Mouse (Mus musculus) kidney, adult 9 months (tissue): Measurements from ENCODE around the gene Tiam1.

Experiments used
- DNase-seq: peaks from one replicate; pipeline ENCODE4 v3.0.0; 2022

The Tiam1 gene

GRCm38 (mm10) chr16:90143760-90144516 is at the start of gene Tiam1:
Tiam1 (minus strand) TSS chr16:90143769.
- peak; percentile 95 for DNase-seq

GRCm38 (mm10) chr16:90191289-90191688 is 47.7 kb upstream of the Tiam1 start:
- no peak for DNase-seq

GRCm38 (mm10) chr16:90187453-90187852 is 43.9 kb upstream of the Tiam1 start:
- DNase-seq, result peak; percentile 67

DNA sequence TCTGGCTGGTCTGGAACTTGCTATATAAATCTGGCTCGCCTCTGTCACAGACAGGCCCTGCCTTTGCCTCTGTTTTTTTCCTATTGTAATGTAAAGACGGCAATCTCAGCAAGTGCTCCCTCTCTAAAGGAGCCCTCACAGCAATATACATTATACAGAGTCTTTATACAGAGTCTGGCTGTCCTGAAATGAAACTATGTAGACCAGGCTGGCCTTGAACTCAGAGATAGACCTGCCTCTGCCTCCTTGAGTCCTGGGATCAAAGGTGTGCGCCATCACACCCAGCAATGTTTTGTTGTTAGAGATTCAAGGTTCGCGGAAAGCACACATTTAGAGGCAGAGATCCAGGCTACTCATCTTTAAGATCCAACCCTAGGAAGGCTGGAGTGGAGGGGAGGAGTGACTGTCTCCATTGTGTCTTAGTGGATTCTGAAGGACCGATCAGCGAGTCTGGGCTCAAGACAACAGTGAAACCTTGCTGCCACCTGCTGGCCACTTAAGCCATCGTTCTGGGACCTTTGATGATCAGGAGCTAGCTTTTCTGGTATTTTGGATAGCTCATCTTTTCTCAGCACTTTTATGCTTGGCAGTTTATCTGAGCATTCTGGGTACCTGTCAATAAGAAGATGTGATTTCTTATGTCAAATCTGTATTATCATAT is 42.5 kb upstream of the Tiam1 start:
- DNase-seq, result peak; percentile 78

DNA sequence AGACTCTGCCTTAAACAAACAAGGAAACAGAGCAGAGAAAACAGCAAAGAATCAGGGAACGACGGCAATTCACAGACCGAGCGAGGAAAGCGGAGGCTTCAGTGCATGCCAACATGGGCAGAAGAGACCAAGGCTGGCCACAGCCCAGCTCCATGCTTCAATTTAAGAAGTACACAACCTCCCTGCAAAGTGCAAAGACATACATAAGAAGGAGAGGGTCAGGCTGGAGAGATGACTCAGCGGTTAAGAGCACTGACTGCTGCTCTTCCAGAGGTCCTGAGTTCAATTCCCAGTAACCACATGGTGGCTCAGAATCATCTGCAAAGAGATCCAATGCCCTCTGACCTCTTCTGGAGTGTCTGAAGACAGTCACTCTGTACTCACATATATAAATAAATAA is 40.6 kb upstream of the Tiam1 start:
- DNase-seq, result no peak

- no peak for DNase-seq
These were observed 38.1 kb upstream of the Tiam1 start for GRCm38 (mm10) chr16:90181673-90182072.

- no peak for DNase-seq
These were observed 37.4 kb upstream of the Tiam1 start for GRCm38 (mm10) chr16:90180975-90181374.

GRCm38 (mm10) chr16:90179892-90180291 is 36.3 kb upstream of the Tiam1 start:
- no peak for DNase-seq

DNA sequence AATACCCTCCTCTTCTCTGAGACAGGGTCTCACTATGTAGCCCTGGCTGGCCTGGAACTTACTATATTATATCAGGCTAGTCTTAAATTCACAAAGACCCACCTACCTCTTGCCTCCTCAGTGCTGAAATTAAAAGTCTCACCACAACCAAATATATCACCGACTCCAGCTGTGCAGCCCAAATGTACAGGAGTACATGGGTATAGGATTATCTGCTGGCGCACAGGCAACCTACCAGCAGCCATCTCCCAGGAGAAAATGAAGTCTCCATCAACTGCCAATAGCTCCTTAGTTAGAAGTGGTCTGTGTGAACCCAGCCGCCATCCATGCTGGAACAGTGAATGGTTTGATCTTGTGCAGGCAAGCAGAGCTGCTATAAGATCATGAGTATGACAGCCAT is 34.8 kb upstream of the Tiam1 start:
- no peak for DNase-seq

GRCm38 (mm10) chr16:90177425-90177824 is 33.9 kb upstream of the Tiam1 start:
- no peak for DNase-seq

GRCm38 (mm10) chr16:90176472-90176871 is 32.9 kb upstream of the Tiam1 start:
- no peak for DNase-seq

GRCm38 (mm10) chr16:90171416-90171815 is 27.8 kb upstream of the Tiam1 start:
- no peak for DNase-seq

DNA sequence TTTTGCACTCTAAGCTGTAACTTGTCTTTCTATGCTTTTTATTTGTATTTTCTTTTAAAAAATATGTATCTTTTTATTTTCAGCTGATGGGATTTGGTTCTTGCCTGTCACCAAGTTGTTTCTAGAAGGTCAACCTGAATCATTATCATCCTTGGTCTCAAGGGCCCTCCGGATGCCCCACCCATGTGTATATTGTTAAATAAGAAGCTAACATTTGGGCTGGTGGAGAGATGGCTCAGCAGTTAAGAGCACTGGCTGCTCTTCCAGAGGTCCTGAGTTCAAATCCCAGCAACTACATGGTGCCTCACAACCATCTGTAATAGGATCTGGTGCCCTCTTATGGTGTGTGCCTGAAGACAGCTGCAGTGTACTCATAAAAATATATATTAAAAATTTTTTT is 27.1 kb upstream of the Tiam1 start:
- DNase-seq, result no peak

- DNase-seq, result no peak
These were observed 26.5 kb upstream of the Tiam1 start for GRCm38 (mm10) chr16:90169863-90170630.

GRCm38 (mm10) chr16:90167646-90168045 is 24.1 kb upstream of the Tiam1 start:
- DNase-seq, result peak; percentile 77

- no peak for DNase-seq
These were observed 21.9 kb upstream of the Tiam1 start for GRCm38 (mm10) chr16:90165435-90165834.

DNA sequence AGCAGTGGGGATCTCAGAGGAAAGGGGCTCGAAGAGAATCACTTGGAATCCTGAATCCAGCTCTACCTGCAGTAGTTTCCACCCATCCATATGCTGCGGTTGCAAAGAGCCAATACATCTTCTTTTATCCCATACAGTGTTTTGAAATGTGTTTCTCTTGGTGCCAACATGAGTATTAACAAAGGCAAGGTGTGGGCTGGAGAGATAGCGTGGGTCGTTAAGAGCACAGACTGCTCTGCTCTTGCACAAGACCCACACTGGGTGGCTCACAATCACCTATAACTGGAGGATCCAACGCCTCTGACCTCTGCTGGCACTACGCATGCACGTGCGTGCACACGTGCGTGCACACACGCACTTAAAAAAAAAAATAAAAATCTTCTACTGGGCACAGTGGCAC is 21.4 kb upstream of the Tiam1 start:
- DNase-seq, result no peak

GRCm38 (mm10) chr16:90155080-90155479 is 11.5 kb upstream of the Tiam1 start:
- DNase-seq, result no peak

DNA sequence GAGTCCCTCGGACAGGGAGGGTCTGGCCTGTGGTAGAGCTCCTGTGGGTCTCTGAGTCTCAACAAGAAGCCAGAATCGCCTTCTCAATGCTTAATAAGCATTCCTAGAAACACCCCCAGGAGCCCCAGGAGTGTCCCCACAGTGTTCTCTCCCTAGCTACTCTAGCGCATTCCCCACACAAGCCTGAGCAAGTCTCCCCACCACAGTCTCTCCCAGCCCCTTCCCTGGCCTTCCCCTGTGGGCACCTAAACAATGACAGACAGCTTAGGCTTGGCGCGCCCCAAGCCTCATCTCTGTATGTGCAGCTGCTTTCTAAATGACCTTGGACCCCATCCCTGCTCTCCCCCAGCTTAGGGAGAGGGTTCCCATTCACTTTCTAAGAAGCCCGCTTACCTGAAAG is 7.3 kb upstream of the Tiam1 start:
- no peak for DNase-seq

- no peak for DNase-seq
These were observed 6.6 kb upstream of the Tiam1 start for GRCm38 (mm10) chr16:90150126-90150525.

GRCm38 (mm10) chr16:90149335-90149734 is 5.8 kb upstream of the Tiam1 start:
- DNase-seq, result no peak

- DNase-seq, result no peak
These were observed 1.7 kb upstream of the Tiam1 start for GRCm38 (mm10) chr16:90145244-90145643.

DNA sequence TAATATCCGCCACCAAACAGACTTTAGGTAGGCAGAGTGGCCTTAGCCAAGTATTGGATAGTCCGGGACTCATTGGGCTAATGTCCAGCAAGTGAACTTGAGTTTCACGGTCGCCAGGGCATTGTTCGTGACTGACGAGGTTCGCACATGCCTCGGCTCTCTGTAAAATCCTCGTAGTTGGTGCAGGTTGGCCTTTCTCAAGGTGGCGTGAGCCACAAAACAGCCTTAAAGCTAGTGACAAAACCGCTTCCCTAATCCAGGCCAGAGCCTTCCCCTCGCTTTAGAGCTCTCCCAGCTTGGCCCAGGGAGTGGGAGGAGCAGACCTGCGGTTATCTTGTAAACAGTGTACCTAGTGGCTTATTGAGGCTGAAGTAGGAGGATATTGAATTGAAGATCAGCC is 972 bp upstream of the Tiam1 start:
- no peak for DNase-seq

GRCm38 (mm10) chr16:90143416-90143759 is 181 bp downstream of the Tiam1 start:
- DNase-seq, result no peak
